Mouse (Mus musculus): ENCODE measurements at regions not wholly inside any gene's neighbourhood (a gene's known extent, or its start where the extent isn't known, plus 50 kb on each side); places are given as distances from the start of the nearest gene placed in this dataset.

DNA sequence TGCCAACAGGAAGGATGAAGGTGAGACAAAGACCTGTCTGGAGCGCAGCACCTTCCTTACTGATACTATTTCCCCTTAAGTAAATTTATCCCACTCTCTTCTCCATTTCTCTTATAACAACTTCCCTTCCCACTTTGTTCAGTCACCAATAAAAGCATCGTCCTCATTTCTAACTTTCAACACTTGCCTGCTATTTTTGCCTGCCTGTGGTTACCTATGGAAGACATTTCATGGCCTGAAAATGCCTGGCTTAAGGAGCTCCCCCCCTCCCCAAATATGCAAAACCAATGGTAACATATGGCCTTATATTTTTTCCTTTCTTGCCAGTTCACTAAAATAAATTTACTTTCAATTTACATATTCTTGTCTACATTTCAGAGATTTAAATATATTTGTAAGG, 271.0 kb upstream of the Cxxc4 start:
- TF ChIP-seq POLR2A (IDR thresholded peaks at IDR 0.05; ENCODE audit: low read depth, low read length): no peak
- no peak for TF ChIP-seq CTCF (conservative IDR thresholded peaks at IDR 0.05; ENCODE audit: insufficient read depth, insufficient read length, low read depth, low read length)

Data from kidney, adult 2 months (tissue).